Mouse (Mus musculus) hindbrain, embryonic 15.5 days (tissue): ENCODE measurements around the gene Ctnnd1. TPM values are rescaled to one million over a fixed set of nuclear protein-coding genes. Genes with fewer than 3 reads are reported as not detected.

ENCODE experiments used
- ATAC-seq: fragments of 200-750 bp; cut with Nextera tagmentation; 2 replicates; pipeline ENCODE4 v1.8.0; 2017; ENCODE audit warnings: low read depth, moderate number of reproducible peaks, moderate TSS enrichment; ENCODE audit not compliant: low FRiP score
- H3K27ac ChIP-seq: fragments of 300-500 bp; sonication (generic); replicated peaks from 2 replicates; pipeline ENCODE4 v1.5.1; 2015; ENCODE audit warnings: mild to moderate bottlenecking, inconsistent platforms
- H3K27me3 ChIP-seq: fragments of 300-500 bp; sonication (generic); 2 replicates; pipeline ENCODE4 v1.6.1; 2015; ENCODE audit warnings: control low read depth, inconsistent platforms
- H3K36me3 ChIP-seq: fragments of 300-500 bp; sonication (generic); 2 replicates; pipeline ENCODE4 v1.6.1; 2015; ENCODE audit warnings: control low read depth, inconsistent platforms
- H3K4me1 ChIP-seq: fragments of 300-500 bp; sonication (generic); replicated peaks from 2 replicates; pipeline ENCODE4 v1.6.1; 2015; ENCODE audit warnings: control low read depth, inconsistent platforms
- H3K4me2 ChIP-seq: fragments of 300-500 bp; sonication (generic); 2 replicates; pipeline ENCODE4 v1.6.1; 2015; ENCODE audit warnings: moderate library complexity, mild to moderate bottlenecking, inconsistent platforms
- H3K4me3 ChIP-seq: fragments of 300-500 bp; sonication (generic); 2 replicates; pipeline ENCODE4 v1.5.1; 2015; ENCODE audit warnings: mild to moderate bottlenecking, inconsistent platforms
- H3K9ac ChIP-seq: fragments of 300-500 bp; sonication (generic); 2 replicates; pipeline ENCODE4 v1.6.1; 2015; ENCODE audit warnings: inconsistent platforms
- H3K9me3 ChIP-seq: fragments of 300-500 bp; sonication (generic); 2 replicates; pipeline ENCODE4 v1.6.1; 2016; ENCODE audit warnings: control low read depth, inconsistent platforms
- WGBS: fragments of 180-500 bp; shearing (Covaris S2); methylation state at CpG from one replicate; pipeline ENCODE4 v1.1.7; 2015; 5-methylcytosine and 5-hydroxymethylcytosine counted together
- polyA plus RNA-seq: library from polyadenylated mRNA; unstranded; fragments of >200 nt; fragmentation: Nextera tagmentation; extraction: Ambion mirVana; gene quantifications from 2 replicates; pipeline ENCODE4 v1.2.1, GENCODE M21; 2015

Ctnnd1 gene
- polyA plus RNA-seq, 1 experiment from 2014 or later, result 32.7 TPM

GRCm38 (mm10) chr2:84638428-84639220 lies 11.9 kb downstream of the Ctnnd1 start:
- peaks cover 54% of the 10 kb centered on the region for H3K4me1 ChIP-seq
- H3K9ac ChIP-seq, result no peak overlapping the region
- no peak overlapping the region for H3K4me2 ChIP-seq
- no peaks in the 10 kb centered on the region for H3K36me3 ChIP-seq
- WGBS, result 62% methylated on average over 5 of the region's 5 CpGs
- ATAC-seq, result no peak
- no peaks in the 10 kb centered on the region for H3K27me3 ChIP-seq
- H3K9me3 ChIP-seq, result no peaks in the 10 kb centered on the region
- no peak overlapping the region for H3K4me3 ChIP-seq
- peak overlapping the region; percentile 59; the same call in 1 of the 2 replicates for H3K27ac ChIP-seq

GRCm38 (mm10) chr2:84637452-84638165 lies 13.0 kb downstream of the Ctnnd1 start:
- Histone ChIP-seq H3K27ac (peak overlapping the region; percentile 59; the same call in 1 of the 2 replicates), H3K4me1 (peaks cover 54% of the 10 kb centered on the region), H3K36me3 (no peaks in the 10 kb centered on the region), H3K9ac (no peak overlapping the region), H3K4me3 (no peak overlapping the region), H3K4me2 (no peak overlapping the region), H3K9me3 (no peaks in the 10 kb centered on the region), H3K27me3 (no peaks in the 10 kb centered on the region)
- WGBS, result 31% methylated on average over 7 of the region's 7 CpGs
- ATAC-seq, result no peak

- H3K27me3 ChIP-seq, result no peaks in the 10 kb centered on the region
- no peaks in the 10 kb centered on the region for H3K9me3 ChIP-seq
- H3K4me2 ChIP-seq, result 0 out of 2 replicates have a peak overlapping the region, but pooled peaks have one; percentile 4
- no peak overlapping the region for H3K4me3 ChIP-seq
- no peaks in the 10 kb centered on the region for H3K36me3 ChIP-seq
- H3K9ac ChIP-seq, result no peak overlapping the region
- H3K4me1 ChIP-seq, result peaks cover 57% of the 10 kb centered on the region
- WGBS, result 14% methylated on average over 8 of the region's 8 CpGs
- no peak for ATAC-seq
- H3K27ac ChIP-seq, result peak overlapping the region; percentile 86
These were observed 14.3 kb downstream of the Ctnnd1 start for GRCm38 (mm10) chr2:84636231-84636741.

GRCm38 (mm10) chr2:84635611-84636010 lies 15.0 kb downstream of the Ctnnd1 start:
- Histone ChIP-seq H3K4me3 (no peak overlapping the region), H3K36me3 (no peaks in the 10 kb centered on the region), H3K27me3 (no peaks in the 10 kb centered on the region), H3K27ac (peak overlapping the region; percentile 86), H3K4me2 (peak overlapping the region; percentile 23; the same call in 1 of the 2 replicates), H3K9me3 (no peaks in the 10 kb centered on the region), H3K9ac (no peak overlapping the region), H3K4me1 (peaks cover 57% of the 10 kb centered on the region)
- peak; percentile 91 for ATAC-seq
- 3% methylated on average over 2 of the region's 2 CpGs for WGBS

- WGBS, result 34% methylated on average over 4 of the region's 4 CpGs
- Histone ChIP-seq H3K4me1 (peaks cover 57% of the 10 kb centered on the region), H3K9me3 (no peaks in the 10 kb centered on the region), H3K27me3 (no peaks in the 10 kb centered on the region), H3K4me3 (no peak overlapping the region), H3K9ac (no peak overlapping the region), H3K4me2 (peak overlapping the region; percentile 23), H3K36me3 (no peaks in the 10 kb centered on the region), H3K27ac (peak overlapping the region; percentile 86)
- peak; percentile 32; the same call in 1 of the 2 replicates for ATAC-seq
These were observed 15.6 kb downstream of the Ctnnd1 start for GRCm38 (mm10) chr2:84634934-84635482.

GRCm38 (mm10) chr2:84634006-84634405 lies 16.6 kb downstream of the Ctnnd1 start:
- ATAC-seq, result no peak
- Histone ChIP-seq H3K27ac (peak overlapping the region; percentile 86; the same call in 1 of the 2 replicates), H3K4me3 (no peak overlapping the region), H3K9me3 (no peaks in the 10 kb centered on the region), H3K27me3 (no peaks in the 10 kb centered on the region), H3K4me1 (peaks cover 54% of the 10 kb centered on the region), H3K4me2 (no peak overlapping the region), H3K9ac (no peak overlapping the region), H3K36me3 (no peaks in the 10 kb centered on the region)
- 79% methylated on average over 4 of the region's 4 CpGs for WGBS

- Histone ChIP-seq H3K4me2 (no peak overlapping the region), H3K36me3 (no peaks in the 10 kb centered on the region), H3K9me3 (no peaks in the 10 kb centered on the region), H3K27ac (0 out of 2 replicates have a peak overlapping the region, but pooled peaks have one; percentile 7), H3K4me3 (no peak overlapping the region), H3K9ac (no peak overlapping the region), H3K27me3 (no peaks in the 10 kb centered on the region), H3K4me1 (peaks cover 45% of the 10 kb centered on the region)
- no peak for ATAC-seq
- 13% methylated on average over 3 of the region's 3 CpGs for WGBS
These were observed 17.6 kb downstream of the Ctnnd1 start for GRCm38 (mm10) chr2:84632999-84633398.

- no peak for ATAC-seq
- Histone ChIP-seq H3K4me1 (peaks cover 37% of the 10 kb centered on the region), H3K4me3 (no peak overlapping the region), H3K27ac (no peak overlapping the region), H3K4me2 (no peak overlapping the region), H3K9me3 (no peaks in the 10 kb centered on the region), H3K27me3 (no peaks in the 10 kb centered on the region), H3K9ac (no peak overlapping the region), H3K36me3 (no peaks in the 10 kb centered on the region)
- WGBS, result 91% methylated on average over 1 of the region's 1 CpGs
These were observed 18.6 kb downstream of the Ctnnd1 start for GRCm38 (mm10) chr2:84632001-84632400.

GRCm38 (mm10) chr2:84627036-84627435 lies 23.5 kb downstream of the Ctnnd1 start:
- no peak for ATAC-seq
- 68% methylated on average over 3 of the region's 3 CpGs for WGBS
- Histone ChIP-seq H3K27me3 (no peaks in the 10 kb centered on the region), H3K4me2 (no peak overlapping the region), H3K9me3 (no peaks in the 10 kb centered on the region), H3K27ac (no peak overlapping the region), H3K4me1 (peaks cover 2% of the 10 kb centered on the region; the same call in 1 of the 2 replicates), H3K36me3 (peaks cover 13% of the 10 kb centered on the region), H3K4me3 (no peak overlapping the region), H3K9ac (no peak overlapping the region)

- no peak for ATAC-seq
- 64% methylated on average over 7 of the region's 7 CpGs for WGBS
- no peak overlapping the region for H3K27ac ChIP-seq
These were observed 24.1 kb downstream of the Ctnnd1 start for GRCm38 (mm10) chr2:84626366-84626975.

GRCm38 (mm10) chr2:84624201-84624600 lies 26.4 kb downstream of the Ctnnd1 start:
- H3K36me3 ChIP-seq, result peaks cover 38% of the 10 kb centered on the region
- no peak overlapping the region for H3K27ac ChIP-seq
- no peaks in the 10 kb centered on the region for H3K9me3 ChIP-seq
- WGBS, result 94% methylated on average over 17 of the region's 17 CpGs
- H3K4me3 ChIP-seq, result no peak overlapping the region
- H3K27me3 ChIP-seq, result no peaks in the 10 kb centered on the region
- H3K9ac ChIP-seq, result no peak overlapping the region
- ATAC-seq, result no peak
- H3K4me2 ChIP-seq, result no peak overlapping the region
- H3K4me1 ChIP-seq, result no peaks in the 10 kb centered on the region; the same call in 1 of the 2 replicates

More at GRCm38 (mm10) chr2:84626366-84626975, 24.1 kb downstream of the Ctnnd1 start:
- Histone ChIP-seq H3K9me3 (no peaks in the 10 kb centered on the region), H3K4me1 (no peaks in the 10 kb centered on the region; the same call in 1 of the 2 replicates), H3K4me3 (no peak overlapping the region), H3K36me3 (peaks cover 16% of the 10 kb centered on the region), H3K27me3 (no peaks in the 10 kb centered on the region), H3K4me2 (no peak overlapping the region), H3K9ac (no peak overlapping the region)
